Mouse (Mus musculus) liver, embryonic 11.5 days (tissue): Measurements from ENCODE around the gene Bcr. TPM values are rescaled to one million over a fixed set of nuclear protein-coding genes. Genes with fewer than 3 reads are reported as not detected.

Experiments
- ATAC-seq: fragments of 200-750 bp; cut with Nextera tagmentation; replicated peaks from 2 replicates; pipeline ENCODE4 v1.8.0; 2017; ENCODE audit warnings: moderate number of reproducible peaks, mild to moderate bottlenecking, moderate TSS enrichment, moderate library complexity; ENCODE audit not compliant: low FRiP score
- DNase-seq: peaks from one replicate; pipeline ENCODE4 v3.0.0-alpha.2; 2017; ENCODE audit warnings: low spot score
- H3K27ac ChIP-seq: fragments of 300-500 bp; sonication (generic); 2 replicates; pipeline ENCODE4 v1.5.1; 2014; ENCODE audit warnings: mild to moderate bottlenecking, low read depth, low read length, control low read depth
- H3K27me3 ChIP-seq: fragments of 300-500 bp; sonication (generic); replicated peaks from 2 replicates; pipeline ENCODE4 v1.6.1; 2014; ENCODE audit warnings: low read length, mixed read lengths; ENCODE audit not compliant: control insufficient read depth, insufficient read depth
- H3K36me3 ChIP-seq: fragments of 300-500 bp; sonication (generic); 2 replicates; pipeline ENCODE4 v1.6.1; 2014; ENCODE audit warnings: mild to moderate bottlenecking, low read length, moderate library complexity, mixed read lengths; ENCODE audit not compliant: control insufficient read depth, insufficient read depth
- H3K4me1 ChIP-seq: fragments of 300-500 bp; sonication (generic); replicated peaks from 2 replicates; pipeline ENCODE4 v1.6.1; 2014; ENCODE audit warnings: low read length, mixed read lengths; ENCODE audit not compliant: control insufficient read depth, insufficient read depth
- H3K4me2 ChIP-seq: fragments of 300-500 bp; sonication (generic); 2 replicates; pipeline ENCODE4 v1.6.1; 2014; ENCODE audit warnings: mild to moderate bottlenecking, control low read depth, moderate library complexity
- H3K4me3 ChIP-seq: fragments of 300-500 bp; sonication (generic); 2 replicates; pipeline ENCODE4 v1.5.1; 2014; ENCODE audit warnings: low read depth, low read length, control low read depth
- H3K9ac ChIP-seq: fragments of 300-500 bp; sonication (generic); 2 replicates; pipeline ENCODE4 v1.6.1; 2014; ENCODE audit warnings: low read depth, low read length, control low read depth
- H3K9me3 ChIP-seq: fragments of 300-500 bp; sonication (generic); 2 replicates; pipeline ENCODE4 v1.6.1; 2016; ENCODE audit warnings: low read length, inconsistent platforms, mixed read lengths; ENCODE audit not compliant: control insufficient read depth
- WGBS: fragments of 180-500 bp; shearing (Covaris S2); extraction: QIAGEN DNeasy Blood & Tissue Kit; methylation state at CpG from one replicate; pipeline ENCODE4 v1.1.7; 2014; 5-methylcytosine and 5-hydroxymethylcytosine counted together
- polyA plus RNA-seq: library from polyadenylated mRNA; unstranded; fragments of >200 nt; fragmentation: Nextera tagmentation; extraction: Ambion mirVana; gene quantifications from 2 replicates; pipeline ENCODE4 v1.2.1, GENCODE M21; 2014

Gene Bcr
- polyA plus RNA-seq, 1 experiment from 2014 or later: 6.8 TPM

DNA sequence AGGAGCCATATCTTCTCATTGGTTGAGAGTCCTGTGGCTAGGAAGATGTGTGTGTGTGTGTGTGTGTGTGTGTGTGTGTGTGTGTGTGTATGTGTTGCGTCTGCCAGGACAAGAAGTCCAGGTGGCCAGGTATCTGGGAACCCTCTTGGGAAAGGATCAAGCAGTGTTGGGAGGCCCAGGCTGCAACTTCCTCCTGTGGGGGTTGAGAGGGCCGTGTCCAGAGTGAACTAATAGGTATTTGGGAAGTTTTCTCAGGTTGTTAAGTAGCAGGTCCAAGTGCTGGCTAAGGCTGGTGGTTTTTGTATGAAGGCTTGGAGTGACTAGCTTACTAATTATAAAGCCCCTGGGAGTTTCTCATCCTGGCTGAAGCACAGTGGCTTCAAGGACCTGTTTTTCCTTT, 7.7 kb downstream of the Bcr start:
- H3K9me3 ChIP-seq: no peaks in the 10 kb centered on the region
- H3K27ac ChIP-seq: no peak overlapping the region
- H3K4me3 ChIP-seq: no peak overlapping the region
- H3K9ac ChIP-seq: no peak overlapping the region
- no peaks in the 10 kb centered on the region for H3K27me3 ChIP-seq
- no peak overlapping the region for H3K4me2 ChIP-seq
- DNase-seq (no peak), ATAC-seq (no peak)
- WGBS: 51% methylated on average over 2 of the region's 2 CpGs
- no peaks in the 10 kb centered on the region; the same call in 1 of the 2 replicates for H3K36me3 ChIP-seq
- peaks cover 30% of the 10 kb centered on the region for H3K4me1 ChIP-seq

DNA sequence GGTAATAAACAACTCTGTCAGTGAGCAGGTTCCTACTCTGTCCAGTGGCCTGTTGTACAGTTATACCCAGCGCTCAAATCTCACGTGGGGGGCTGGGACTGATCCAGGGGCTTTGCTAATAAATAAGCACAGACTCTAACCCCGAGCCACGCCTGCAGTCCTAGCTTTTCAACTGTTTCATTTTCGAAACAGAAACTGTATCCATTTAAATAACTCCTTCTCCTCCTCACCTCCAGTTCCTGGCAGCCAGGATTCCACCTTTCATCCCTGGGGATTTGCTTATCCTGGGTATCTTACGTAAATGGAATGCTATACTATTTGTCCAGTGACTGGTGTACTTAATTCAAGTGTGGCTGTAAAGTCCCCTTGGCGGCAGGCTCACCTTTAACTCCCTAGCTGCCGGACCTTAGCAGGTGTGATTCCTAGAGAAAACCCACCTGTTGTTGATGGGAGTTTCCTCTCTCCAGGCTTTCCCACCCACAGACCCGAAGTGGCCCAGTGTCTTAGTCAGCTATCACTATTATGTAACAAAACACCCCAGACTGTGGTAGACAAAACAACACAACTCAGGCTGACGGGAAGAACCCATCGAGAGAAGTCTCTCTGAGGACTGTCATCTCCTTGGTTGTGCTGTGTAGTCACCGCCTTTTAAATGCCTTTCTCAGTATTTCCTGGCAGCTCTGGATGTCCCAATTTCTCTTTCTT, 8.4 kb downstream of the Bcr start:
- DNase-seq (no peak), ATAC-seq (no peak)
- H3K36me3 ChIP-seq: no peaks in the 10 kb centered on the region; the same call in 1 of the 2 replicates
- H3K27ac ChIP-seq: no peak overlapping the region
- H3K4me3 ChIP-seq: no peak overlapping the region
- 55% methylated on average over 12 of the region's 12 CpGs for WGBS
- no peaks in the 10 kb centered on the region for H3K27me3 ChIP-seq
- H3K4me2 ChIP-seq: 0 out of 2 replicates have a peak overlapping the region, but pooled peaks have one; percentile 1
- H3K4me1 ChIP-seq: peaks cover 24% of the 10 kb centered on the region
- H3K9me3 ChIP-seq: no peaks in the 10 kb centered on the region
- no peak overlapping the region for H3K9ac ChIP-seq

DNA sequence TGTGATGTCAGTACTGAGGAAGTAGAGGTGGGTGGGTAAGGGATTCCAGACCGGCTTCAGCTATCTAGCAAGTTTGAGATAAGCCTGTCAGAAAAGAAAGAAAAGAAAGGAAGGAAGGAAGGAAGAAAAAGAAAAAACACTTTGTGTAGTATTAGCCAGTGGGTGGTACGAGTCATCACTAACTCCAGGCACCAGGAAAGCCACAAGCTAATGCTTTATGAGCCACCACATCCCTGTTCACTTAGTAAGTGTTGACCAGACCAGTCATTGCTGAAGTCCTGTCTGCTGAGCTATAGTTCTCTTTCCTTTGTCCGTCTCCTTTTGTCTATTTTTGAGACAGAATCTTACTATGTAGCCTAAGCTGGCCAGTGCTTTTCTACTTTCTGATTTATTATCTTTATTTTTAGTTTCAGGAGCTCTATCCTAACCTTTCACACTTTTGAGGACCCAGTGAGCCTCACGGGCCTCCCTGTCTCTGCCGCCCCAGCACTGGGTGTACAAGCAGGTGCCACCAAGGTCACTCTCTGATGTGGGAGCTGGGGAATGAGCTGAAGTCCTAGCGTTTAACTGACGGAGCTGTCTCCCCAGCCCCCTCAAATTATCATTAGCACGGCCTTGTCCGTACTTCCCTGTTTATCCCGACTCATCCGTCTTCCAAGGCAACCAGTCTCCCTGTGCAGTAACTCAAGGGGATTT, 10.0 kb downstream of the Bcr start:
- WGBS: 38% methylated on average over 11 of the region's 11 CpGs
- Histone ChIP-seq H3K27me3 (no peaks in the 10 kb centered on the region), H3K9me3 (no peaks in the 10 kb centered on the region), H3K36me3 (no peaks in the 10 kb centered on the region), H3K4me3 (no peak overlapping the region), H3K4me2 (no peak overlapping the region; the same call in 1 of the 2 replicates), H3K4me1 (peaks cover 21% of the 10 kb centered on the region), H3K27ac (no peak overlapping the region), H3K9ac (no peak overlapping the region)
- no peak for ATAC-seq
- DNase-seq: no peak

DNA sequence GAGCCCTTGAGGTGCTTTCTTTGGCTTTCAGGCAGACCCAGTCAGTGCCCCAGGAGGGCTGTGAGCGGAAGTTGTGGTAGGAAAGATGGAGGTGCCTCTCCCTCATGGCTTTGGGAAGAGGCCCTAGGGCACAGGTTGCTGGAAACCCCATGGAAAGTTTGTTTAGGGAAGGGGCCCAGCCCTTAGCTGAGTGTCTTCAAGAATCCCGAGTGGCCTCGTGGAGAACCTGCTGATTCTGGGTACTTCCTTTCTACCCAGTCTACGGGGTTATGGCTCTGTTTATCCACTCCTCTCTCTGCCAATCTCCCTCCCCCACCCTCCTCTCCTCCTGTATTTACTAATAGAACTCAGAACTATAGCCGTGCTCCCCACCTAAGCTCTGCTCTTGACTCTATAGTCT, 15.3 kb downstream of the Bcr start:
- H3K4me2 ChIP-seq: no peak overlapping the region
- H3K27me3 ChIP-seq: no peaks in the 10 kb centered on the region
- no peak overlapping the region for H3K4me3 ChIP-seq
- H3K9ac ChIP-seq: no peak overlapping the region
- 78% methylated on average over 5 of the region's 5 CpGs for WGBS
- H3K9me3 ChIP-seq: no peaks in the 10 kb centered on the region
- ATAC-seq: no peak
- no peak overlapping the region for H3K27ac ChIP-seq
- H3K4me1 ChIP-seq: peaks cover 3% of the 10 kb centered on the region
- no peaks in the 10 kb centered on the region for H3K36me3 ChIP-seq
- no peak for DNase-seq

DNA sequence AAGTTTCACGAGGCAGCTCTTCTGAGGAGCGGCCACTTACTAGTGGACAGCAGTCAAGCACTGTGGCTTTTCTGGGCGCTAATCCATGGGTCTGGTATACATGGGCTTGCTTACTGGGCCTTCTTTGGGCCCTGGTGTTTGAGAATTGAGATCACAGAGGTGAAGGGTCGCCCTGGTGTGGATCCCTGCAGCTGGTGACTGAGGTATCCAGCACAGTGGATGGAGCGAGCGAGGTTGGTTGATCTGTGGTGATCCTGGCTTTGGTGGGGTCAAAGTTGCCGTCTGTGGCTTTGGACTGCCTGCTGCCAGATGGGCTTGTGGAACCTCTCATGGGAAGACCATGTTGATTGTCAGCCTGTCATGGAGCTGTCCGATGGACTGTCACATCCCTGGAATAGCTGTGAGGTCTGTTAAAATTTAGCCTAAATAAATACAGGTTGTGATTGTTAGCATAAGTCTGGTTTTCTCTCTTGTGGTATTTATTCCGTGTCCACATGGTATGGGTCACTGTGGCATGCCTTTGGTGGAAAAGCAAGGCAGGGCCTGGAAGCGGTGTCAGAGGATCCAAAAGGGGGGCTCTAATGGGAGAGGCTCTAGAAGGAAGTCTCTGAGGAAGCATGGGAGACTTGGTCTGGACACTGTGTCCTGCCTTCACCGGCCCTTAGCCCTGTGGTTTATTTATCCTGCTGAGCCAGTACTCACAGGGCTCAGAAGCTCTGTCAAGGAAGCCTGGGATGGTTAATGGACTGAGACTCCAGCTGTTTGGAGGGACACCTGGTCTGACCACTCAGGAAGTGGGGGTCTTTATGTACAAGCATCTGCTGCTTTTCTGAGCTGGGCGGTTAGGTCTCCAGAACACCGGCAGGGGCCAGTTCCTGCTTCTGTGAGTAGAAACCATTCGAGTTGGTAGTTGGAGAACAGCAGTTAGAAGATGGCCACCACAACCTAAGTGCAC, 18.1 kb downstream of the Bcr start:
- H3K4me3 ChIP-seq: no peak overlapping the region
- H3K27ac ChIP-seq: no peak overlapping the region
- no peaks in the 10 kb centered on the region for H3K36me3 ChIP-seq
- no peaks in the 10 kb centered on the region for H3K9me3 ChIP-seq
- no peaks in the 10 kb centered on the region for H3K27me3 ChIP-seq
- DNase-seq (no peak), ATAC-seq (peak; percentile 39)
- peaks cover 2% of the 10 kb centered on the region; the same call in 1 of the 2 replicates for H3K4me1 ChIP-seq
- no peak overlapping the region for H3K4me2 ChIP-seq
- H3K9ac ChIP-seq: no peak overlapping the region
- WGBS: 68% methylated on average over 14 of the region's 14 CpGs

DNA sequence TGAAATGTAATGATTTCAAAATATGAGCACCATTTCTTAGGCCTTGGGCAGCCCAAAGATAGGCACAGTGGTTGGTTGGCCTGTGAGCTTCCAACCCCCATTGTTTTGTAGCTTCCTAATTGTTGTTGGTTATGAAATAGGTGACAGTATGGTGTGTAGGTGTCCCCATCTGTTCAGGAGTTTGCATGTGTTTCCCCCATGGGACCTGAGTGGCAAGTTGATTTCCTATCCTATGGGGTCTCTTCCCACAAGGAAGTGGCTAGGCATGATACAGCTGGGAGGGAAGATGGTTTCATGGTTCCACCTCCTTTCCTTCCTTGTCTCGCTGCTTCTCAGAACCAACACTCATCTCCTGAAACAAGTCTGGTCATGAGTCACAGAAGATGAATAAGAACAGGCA, 24.9 kb downstream of the Bcr start:
- no peaks in the 10 kb centered on the region for H3K27me3 ChIP-seq
- WGBS: 59% methylated on average over 1 of the region's 1 CpGs
- DNase-seq (no peak), ATAC-seq (no peak)
- no peaks in the 10 kb centered on the region for H3K9me3 ChIP-seq
- no peak overlapping the region for H3K4me2 ChIP-seq
- no peak overlapping the region for H3K9ac ChIP-seq
- no peaks in the 10 kb centered on the region for H3K4me1 ChIP-seq
- H3K4me3 ChIP-seq: no peak overlapping the region
- no peaks in the 10 kb centered on the region for H3K36me3 ChIP-seq
- H3K27ac ChIP-seq: no peak overlapping the region

DNA sequence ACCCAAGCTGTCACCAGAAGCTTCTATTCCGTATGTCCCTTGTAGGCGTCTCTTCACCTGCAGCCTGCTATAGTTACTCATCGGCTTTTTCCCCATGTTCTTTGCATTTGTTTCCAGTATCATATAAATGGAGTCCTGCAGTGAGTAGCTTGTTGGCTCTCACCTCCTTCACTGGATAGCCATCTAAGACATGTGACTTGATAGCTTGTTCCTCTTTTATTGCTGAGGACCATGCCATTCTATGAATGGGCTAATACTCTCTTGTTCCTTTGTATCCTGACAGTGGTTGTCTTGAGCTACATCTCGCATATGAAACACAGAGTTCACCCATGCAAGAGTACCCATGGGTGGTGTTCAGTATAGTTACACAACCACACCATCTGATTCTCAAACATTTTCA, 28.1 kb downstream of the Bcr start:
- Histone ChIP-seq H3K36me3 (no peaks in the 10 kb centered on the region), H3K4me2 (no peak overlapping the region), H3K4me3 (no peak overlapping the region), H3K9ac (no peak overlapping the region), H3K27ac (no peak overlapping the region), H3K4me1 (peaks cover 4% of the 10 kb centered on the region; the same call in 1 of the 2 replicates), H3K9me3 (no peaks in the 10 kb centered on the region), H3K27me3 (no peaks in the 10 kb centered on the region)
- ATAC-seq (no peak), DNase-seq (no peak)
- WGBS: 85% methylated on average over 4 of the region's 4 CpGs

DNA sequence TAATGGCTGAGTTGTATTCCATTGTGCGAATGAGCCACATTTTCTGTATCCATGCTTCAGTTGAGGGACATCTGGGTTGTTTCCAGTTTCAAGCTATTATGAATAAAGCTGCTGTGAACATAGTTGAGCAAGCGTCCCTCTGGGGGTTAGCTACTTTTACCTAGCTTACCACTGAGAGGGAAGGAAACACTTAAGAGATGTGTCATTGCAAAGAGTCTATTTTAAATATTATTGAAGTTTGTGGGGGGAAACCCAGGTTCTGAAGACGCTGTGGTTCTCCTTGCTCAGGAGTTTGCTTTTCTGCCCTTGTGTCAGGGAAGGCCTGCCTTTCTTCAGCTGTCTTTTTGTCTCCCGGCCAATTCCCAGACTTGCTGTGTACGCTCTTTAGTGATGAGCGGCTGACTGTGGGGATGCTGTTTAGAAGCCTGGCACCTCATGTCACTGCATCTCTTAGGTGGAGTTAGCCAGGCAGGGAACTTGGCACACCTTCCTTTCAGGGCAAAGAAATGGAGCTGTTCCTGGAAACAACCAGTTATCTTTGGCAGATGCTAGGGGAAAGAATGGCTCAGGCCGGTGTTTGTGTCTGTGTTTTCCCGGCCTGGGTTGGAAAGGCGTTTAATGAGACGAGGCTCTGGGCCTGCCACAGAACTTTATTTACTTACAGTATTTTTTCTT, 31.2 kb downstream of the Bcr start:
- H3K9ac ChIP-seq: no peak overlapping the region
- ATAC-seq: no peak
- no peaks in the 10 kb centered on the region for H3K9me3 ChIP-seq
- no peak for DNase-seq
- no peaks in the 10 kb centered on the region for H3K27me3 ChIP-seq
- H3K4me1 ChIP-seq: peaks cover 8% of the 10 kb centered on the region; the same call in 1 of the 2 replicates
- H3K4me2 ChIP-seq: no peak overlapping the region
- H3K4me3 ChIP-seq: no peak overlapping the region
- no peak overlapping the region for H3K27ac ChIP-seq
- WGBS: 80% methylated on average over 10 of the region's 10 CpGs
- H3K36me3 ChIP-seq: no peaks in the 10 kb centered on the region
